Mouse (Mus musculus) MEL (cell line): ENCODE results near the gene Esp24.

ENCODE experiments used
- CTCF ChIP-seq, 3 experiments: IDR thresholded peaks in 2 of 3; conservative IDR thresholded peaks in 1 of 3; 2 replicates each; pipeline ENCODE4 v1.5.1; 2011 to 2012; ENCODE audit warnings: low read length in 3 of 3, low read depth in 2 of 3, mild to moderate bottlenecking in 2 of 3, improper control_type of control experiment in 1 of 3, inconsistent platforms in 1 of 3, mixed read lengths in 1 of 3, moderate library complexity in 1 of 3; ENCODE audit not compliant: control insufficient read depth in 1 of 3, insufficient read depth in 1 of 3, poor library complexity in 1 of 3, severe bottlenecking in 1 of 3
- ELF1 ChIP-seq: IDR thresholded peaks from 2 replicates; pipeline ENCODE4 v1.6.1; 2014; ENCODE audit warnings: low read depth, mild to moderate bottlenecking, inconsistent platforms, low read length, improper control_type of control experiment, moderate library complexity
- EP300 ChIP-seq, 2 experiments: IDR thresholded peaks; 2 replicates each; pipeline ENCODE4 v1.6.1; 2011; ENCODE audit warnings: improper control_type of control experiment in 2 of 2, low read length in 2 of 2, low read depth in 1 of 2, mild to moderate bottlenecking in 1 of 2
- GABPA ChIP-seq: IDR thresholded peaks from 2 replicates; pipeline ENCODE4 v1.6.1; 2012; ENCODE audit warnings: low read depth, mild to moderate bottlenecking, inconsistent platforms, low read length, improper control_type of control experiment, moderate library complexity
- HCFC1 ChIP-seq: IDR thresholded peaks from 2 replicates; pipeline ENCODE4 v1.6.1; 2012; ENCODE audit warnings: low read depth, mild to moderate bottlenecking, inconsistent platforms, low read length, improper control_type of control experiment, moderate library complexity
- MAX ChIP-seq: IDR thresholded peaks from 2 replicates; pipeline ENCODE4 v1.6.1; 2011; ENCODE audit warnings: low read length, improper control_type of control experiment
- MEF2A ChIP-seq: IDR thresholded peaks from 2 replicates; pipeline ENCODE4 v1.6.1; 2014; ENCODE audit warnings: low read depth, mild to moderate bottlenecking, inconsistent platforms, low read length, improper control_type of control experiment; ENCODE audit not compliant: poor library complexity, insufficient replicate concordance, severe bottlenecking; ENCODE audit errors: extremely low read depth
- MYC ChIP-seq: IDR thresholded peaks from 2 replicates; pipeline ENCODE4 v1.6.1; 2011; ENCODE audit warnings: low read depth, mild to moderate bottlenecking, low read length, improper control_type of control experiment, moderate library complexity
- SMC3 ChIP-seq: IDR thresholded peaks from 2 replicates; pipeline ENCODE4 v1.6.1; 2011; ENCODE audit warnings: low read depth, low read length, improper control_type of control experiment

DNA sequence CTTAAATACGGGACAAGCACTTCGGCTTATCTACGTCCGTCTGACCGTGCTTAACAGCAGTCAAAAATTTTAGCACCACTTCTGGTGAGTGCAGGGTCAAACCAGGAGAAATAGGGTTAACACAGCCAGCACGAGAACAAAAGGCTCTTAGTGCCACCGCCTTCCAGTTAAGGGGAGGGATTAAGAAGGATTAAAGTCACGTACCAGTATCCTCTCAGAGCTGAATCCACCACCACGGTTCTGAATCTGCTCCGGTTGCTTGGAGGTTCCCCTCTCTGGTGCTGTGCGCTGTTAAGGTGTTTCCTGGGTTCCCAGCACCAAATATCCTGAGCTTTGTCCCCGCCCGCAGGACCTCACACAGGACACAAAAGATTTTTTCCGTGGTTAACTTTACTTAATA, 19.3 kb upstream of the Esp24 start:
- TF ChIP-seq SMC3 (no peak), CTCF (IDR thresholded peaks at IDR 0.05 in 2 of 3, conservative IDR thresholded peaks at IDR 0.05 in 1 of 3; ENCODE audit: control insufficient read depth in 1 of 3, insufficient read depth in 1 of 3, low read depth in 2 of 3, low read length in 3 of 3, poor library complexity in 1 of 3, severe bottlenecking in 1 of 3) (no peak), MYC (no peak), MEF2A (no peak), EP300 (IDR thresholded peaks at IDR 0.05; ENCODE audit: low read depth in 1 of 2, low read length in 2 of 2) (no peak), HCFC1 (no peak), GABPA (no peak), ELF1 (no peak), MAX (no peak)
